Mouse (Mus musculus) lung, postnatal 14 days (tissue): ENCODE measurements around the gene Gm21409.
"Not testable (repeated sequence)": the region's sequence is repeated elsewhere in the genome, so short reads cannot be mapped to it uniquely, and the experiment has no call there.

Experiments used
- DNase-seq: peaks from one replicate; pipeline ENCODE4 v3.0.0; 2021

The Gm21409 gene

GRCm38 (mm10) chrY:84746385-84746784 is at the start of gene Gm21409:
Gm21409 (plus strand) TSS chrY:84746685.
- not testable (repeated sequence) for DNase-seq
